Mouse (Mus musculus) embryo, embryonic 11 days (tissue): ENCODE results near the gene Abhd13.

Experiments used
- DNase-seq: peaks from one replicate; pipeline ENCODE4 v3.0.0-alpha.2; 2015

Gene Abhd13

DNA sequence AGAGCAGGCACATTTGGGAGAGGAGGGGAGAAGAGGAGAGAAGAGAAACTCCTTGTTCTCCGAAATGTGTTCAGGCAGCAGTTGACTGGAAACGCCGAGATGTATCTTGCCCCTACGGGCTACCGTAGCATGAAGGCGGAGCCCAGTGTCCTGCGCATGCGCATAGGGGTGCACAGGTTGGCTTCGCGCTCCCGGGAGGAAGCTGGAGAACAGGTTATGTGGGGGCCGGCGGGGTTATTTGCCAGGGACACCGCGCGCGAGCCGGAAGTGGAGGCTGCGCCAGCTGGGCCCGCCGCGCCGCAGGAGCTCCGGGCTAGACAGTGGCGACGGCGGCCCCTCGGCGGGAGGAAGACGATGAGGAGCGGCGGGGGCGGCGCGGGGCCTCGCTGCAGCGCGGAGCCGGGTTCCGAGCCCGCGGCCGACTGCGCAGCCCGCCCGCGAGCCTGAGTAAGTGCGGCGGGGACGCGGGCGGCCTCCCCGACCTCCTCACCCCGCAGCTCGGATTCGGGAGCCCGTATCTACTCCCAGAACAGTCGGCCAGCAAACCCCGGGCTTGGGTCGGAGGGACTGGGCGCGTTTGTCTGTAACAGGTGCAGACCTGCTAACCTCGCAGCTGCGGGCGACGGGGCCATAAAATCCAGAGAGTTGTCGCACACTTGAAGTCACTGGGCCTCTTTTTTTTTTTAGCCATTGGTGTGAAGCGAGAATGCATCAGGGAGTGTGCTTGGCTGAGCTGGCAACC, at the start of gene Abhd13, which contains the start of gene Lig4:
Gene Abhd13, plus strand, starts transcription at position 135 of the 742 bp plus-strand sequence.
Gene Lig4, minus strand, starts transcription at position 114 of the 742 bp plus-strand sequence.
- DNase-seq, result peak; percentile 97

DNA sequence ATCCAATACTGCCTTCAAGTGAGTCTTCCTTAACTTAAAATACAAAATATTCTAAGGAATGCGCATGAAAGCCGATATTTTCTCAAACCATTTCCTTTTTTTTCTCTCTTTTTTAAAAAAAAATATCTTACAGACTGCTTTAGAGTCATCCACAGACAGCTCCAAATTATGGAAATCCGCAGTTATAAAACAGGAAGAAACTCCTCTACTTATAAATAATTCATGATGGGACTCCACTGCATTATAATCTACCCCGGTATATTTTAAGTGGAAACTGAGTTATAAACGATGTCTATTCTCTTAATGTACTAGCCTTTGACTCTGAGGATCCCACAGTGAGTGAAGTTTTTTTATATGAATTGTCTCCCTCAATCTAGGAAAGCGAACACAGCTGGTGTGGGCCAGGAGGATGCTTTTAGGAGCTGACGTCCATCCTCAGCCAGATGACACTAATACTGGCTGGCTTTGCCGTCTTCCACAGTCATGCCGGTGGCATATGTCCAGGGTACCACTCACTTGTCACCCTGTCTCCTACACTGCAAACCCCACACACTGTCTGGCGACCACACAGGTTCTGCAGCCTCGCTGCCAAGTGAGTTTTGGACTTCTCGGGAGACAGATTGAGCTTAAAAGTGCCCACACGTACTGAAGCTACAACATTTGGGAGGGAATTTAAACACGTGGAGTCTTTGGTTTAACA, 47.6 kb upstream of the Abhd13 start:
- DNase-seq, result no peak

DNA sequence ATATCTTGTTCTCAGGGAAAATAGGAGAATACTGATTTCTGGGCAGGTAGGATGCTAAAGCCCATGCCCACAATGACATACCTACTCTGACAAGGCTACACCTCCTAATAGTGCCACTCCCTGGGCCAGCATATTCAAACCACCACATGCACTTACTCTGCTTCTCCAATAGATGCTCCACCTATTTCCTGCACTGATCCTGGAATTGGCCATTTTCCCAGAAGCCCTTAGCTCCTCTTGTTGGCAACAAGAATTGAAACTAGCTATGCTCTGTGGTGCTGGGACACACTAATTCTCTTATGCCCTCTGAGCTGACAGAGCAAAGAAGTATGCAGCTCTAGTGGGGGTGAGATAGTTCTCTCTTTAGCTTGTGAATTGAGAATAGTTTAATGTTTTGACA, 44.8 kb upstream of the Abhd13 start:
- no peak for DNase-seq

DNA sequence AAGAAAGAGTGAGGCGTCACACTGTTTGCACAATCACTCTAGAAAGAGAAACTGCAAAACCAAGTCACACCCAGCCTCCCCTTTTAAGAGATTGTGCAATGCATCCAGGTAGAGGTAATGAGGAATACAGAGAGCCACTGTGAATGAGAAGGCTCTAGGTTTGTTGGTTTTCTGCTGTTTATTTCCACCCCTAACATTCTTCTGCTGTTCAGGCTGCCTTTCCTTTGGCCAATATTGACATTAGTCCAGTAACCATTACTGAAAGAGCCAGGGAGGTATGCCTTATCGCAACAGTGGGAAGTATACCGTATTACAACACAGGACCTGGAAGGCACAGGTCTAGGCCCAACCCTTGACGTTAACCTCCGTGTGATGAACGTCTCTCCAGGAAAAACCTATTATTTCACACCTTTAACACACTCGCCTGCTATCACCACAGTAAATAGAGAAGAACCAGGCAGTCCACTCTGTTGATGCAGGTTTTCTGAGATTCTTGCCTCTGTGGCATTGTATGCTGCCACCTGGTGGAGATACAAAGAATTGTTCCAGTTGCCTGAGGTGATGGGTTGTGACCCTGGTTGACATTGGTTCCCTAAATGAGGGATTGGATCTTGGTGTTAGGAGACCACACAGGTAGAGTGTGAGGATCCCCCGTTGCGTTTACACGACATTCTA, 42.5 kb upstream of the Abhd13 start:
- peak; percentile 67 for DNase-seq

DNA sequence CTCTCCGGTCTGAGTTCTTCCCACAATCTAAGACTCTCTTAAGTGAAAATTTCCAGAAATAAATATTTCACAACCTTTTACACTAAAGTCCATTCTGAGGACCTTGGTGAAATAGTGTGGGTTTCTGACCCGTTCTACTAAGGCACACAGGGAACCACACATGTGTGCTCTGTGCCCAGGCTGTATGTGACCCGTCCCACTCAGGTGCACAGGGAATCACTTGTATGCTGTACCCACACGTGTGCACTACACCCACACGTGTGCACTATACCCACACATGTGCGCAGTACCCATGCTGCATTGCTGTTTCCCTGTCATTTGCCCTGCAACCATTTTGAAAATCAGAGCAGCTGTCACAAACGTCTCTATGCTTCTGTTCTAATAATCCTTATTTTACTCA, 41.9 kb upstream of the Abhd13 start:
- no peak for DNase-seq

DNA sequence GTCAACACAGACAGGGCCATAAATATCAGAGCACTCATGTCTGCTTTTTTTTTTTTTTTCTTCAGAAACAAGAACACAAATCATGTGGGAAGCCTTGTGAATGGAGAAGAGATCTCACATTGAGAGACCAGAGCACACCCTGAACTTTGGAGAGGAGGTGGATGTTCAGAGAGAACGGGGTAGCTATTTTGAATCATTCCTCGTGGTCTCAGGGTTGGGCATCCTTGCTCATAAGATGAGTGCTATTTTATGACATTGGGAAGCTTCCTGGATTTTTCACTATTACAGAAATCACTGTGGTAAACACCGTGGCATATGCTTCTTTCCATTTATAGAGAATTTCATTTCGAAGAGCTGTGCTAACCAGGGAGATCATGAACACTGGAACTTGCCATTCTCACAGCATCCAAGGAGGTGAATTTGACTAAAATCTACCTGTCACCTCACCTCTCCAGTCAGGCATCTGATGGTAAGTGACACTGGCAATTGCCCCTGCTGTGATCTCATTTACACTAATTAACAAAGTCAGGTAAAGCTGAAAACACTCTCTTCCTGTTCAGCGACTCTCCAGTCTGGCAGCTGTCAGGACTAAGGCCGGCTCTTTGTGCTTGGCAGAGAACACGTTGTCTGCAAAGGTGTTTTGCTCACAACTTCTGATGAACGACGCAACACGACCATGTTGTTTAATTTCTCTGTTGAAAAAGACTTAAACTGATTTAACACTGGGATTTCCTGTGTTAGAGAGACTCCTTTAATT, 28.2 kb upstream of the Abhd13 start:
- no peak for DNase-seq

DNA sequence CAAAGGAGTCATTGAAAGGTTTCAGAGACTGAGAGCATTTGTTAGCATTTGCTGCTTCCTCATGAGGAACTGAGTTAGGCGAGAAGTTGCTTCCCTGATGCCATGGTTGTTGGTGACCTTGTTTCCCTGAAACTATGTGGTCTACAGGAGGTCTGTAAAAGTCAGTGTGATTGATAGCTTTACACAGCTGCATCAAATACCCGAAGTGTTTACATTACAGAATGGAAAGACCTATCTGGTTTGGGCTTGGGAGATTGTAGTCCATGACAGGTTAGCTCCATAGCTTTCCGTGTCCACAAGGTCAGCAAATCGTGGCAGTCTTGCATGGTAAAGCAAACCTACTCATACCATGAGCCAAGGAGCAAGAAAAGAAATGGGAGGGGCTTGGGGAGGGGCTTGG, 19.2 kb upstream of the Abhd13 start:
- DNase-seq, result peak; percentile 1

DNA sequence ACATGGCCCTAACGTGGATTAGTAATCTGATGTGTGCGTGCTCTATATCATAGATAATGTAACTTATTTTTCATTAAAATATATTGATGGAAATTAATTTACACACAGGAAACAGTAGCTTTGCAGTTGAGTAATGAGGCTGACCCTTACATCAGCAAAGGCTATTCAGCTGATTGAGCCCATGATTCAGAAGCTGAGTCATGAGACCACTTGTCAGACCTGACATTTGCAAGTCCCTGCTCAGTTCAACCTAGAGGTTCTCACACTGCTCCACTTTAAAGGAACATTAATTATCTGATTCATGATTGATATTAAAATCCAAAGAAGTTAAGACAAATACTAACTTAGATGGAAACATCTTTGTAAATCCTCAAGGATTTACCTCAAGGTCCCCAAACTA, 17.6 kb upstream of the Abhd13 start:
- DNase-seq, result no peak

DNA sequence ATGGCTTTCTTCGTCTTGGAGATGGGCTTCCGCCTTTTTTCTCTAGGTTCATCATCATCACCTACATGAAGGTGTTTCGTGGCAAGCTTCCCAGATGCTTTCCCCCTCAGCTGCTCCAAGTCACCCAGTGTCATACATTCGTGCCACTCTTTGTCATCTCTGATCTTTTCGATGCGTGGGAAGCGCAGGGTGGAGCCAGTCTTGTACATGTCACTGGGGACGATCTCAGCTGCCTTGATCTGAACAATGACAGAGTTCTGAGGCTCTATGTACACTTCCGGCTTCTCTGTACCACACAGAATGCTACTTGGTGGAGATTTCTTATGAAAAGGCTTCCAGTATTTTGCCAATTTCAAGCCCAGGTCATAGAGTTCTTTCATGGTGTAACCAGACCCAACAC, 5.6 kb upstream of the Abhd13 start:
- DNase-seq, result no peak

DNA sequence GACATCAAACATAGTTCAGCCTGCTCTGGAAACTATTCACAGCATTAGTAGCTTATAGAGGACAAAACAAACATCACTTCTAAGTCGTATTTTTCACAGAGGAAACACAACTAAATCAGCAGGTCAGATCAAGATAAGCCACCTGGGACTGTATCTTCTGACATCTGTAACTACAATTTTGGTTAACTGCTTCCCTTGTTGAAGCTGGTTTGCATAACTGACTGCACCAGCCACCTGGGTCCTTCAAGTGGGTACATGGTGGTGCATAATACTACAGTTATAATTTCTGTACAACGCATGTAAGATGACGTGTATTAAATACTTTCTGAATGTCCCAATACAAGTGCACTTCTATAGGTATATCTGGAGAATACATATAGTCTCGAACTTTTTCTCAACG, 2.2 kb upstream of the Abhd13 start:
- peak; percentile 1 for DNase-seq

DNA sequence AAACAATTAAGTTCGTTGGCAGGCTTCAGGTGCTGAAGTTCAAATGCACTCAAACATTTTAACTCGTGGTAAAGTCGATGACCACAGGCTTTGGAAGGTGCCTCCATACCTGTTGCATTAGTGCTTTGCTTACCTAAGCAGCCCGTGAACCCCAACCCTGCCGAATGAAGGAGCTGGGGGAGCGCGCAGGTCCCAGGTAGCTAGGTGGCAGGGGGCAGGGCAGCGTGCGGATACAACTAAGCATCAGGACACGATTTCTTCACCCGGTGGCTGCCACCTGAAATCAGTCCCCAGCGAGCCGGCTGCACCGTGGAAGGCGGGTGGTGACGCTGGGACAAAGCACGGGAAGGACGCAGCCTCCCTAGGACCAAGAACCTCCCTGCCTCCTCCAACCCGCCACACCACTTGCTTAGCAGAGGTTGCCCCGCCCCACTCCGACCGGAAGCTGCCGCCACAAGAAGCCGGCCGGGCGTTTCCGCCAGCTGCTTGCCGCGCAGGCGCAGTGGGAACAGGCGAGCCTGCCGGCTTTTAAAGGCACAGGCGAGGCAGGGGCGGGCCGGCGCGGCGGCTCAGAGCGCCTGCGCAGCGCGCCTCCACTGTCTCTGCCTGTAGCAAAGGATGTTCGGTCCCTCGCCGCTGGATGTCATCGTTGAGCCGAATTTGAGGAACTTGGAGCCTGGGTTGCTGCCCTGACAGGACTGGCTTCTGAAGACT, 1.5 kb upstream of the Abhd13 start:
- DNase-seq, result peak; percentile 98

DNA sequence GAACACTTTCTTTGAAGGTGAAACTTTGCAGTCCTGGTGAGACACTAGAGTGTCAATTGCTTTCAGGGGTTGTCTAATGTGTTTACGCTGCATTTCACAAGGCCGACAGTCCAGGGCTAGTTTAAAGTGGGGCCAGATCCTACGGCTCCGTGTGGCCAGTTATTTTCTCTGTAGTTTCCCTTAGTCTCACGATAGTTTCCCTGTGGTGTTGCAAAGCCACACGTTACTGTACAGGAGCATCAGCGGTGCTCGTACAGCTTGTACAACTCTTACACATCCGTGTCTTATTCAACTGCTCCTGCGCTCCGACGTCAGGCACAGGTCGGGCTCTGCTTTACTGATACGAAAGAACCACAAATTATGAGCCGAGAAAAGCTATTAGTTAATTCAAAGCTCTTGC, 491 bp upstream of the Abhd13 start:
- DNase-seq, result peak; percentile 8

DNA sequence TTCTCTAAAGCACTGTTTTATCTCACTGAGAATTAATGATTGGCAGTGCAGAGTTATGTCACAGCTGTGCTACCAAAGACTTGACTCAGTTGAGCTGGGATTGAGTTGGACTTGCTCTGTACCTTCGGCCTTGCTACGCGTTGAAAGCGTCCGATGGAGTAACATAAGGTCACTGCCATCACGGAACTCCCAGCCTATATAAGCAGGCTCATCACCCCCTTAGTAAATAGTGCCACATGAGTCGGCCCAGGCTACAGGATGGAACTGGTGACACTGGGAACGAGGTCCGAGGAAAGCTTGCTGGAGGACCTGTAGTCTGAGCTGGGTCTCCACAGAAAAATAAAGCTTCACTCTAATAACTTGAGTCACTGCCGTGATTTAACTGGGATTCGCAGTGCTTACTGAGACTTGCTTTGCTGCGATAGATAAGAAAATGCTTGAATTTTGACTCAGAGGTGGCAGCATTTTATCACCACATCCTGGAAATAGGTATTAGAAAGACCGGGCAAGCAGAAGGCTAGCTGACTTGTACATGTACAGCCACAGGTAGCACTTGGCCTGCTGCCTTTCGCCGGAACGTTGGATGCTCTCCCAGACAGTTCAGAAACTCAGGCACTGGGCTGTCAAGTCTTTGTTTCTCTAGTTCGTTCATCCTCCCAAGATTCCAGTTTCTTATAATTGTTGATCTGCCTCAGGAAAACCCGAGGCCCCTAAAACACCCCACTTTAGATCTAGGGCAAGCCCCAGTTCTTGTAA, 1.1 kb downstream of the Abhd13 start:
- peak; percentile 4 for DNase-seq

DNA sequence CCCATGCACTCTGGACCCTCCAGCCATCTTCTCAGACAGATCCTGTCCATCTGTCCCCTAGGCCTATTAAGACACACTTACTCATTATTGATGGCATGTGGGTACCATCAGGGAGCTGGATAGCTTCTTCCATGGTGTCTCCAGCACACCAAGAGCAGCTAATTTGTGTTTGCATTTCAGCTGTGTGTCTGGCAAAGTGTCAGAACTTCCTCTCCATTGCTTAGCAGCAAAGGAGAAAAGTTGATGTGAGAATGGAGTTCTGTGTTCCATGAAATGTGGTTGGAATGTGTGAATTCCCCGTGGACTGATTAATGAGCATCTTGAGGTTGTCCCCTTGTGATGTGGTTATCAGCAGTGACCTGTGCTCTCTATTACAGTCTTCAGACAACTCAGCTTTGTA, 2.2 kb downstream of the Abhd13 start:
- DNase-seq, result no peak

DNA sequence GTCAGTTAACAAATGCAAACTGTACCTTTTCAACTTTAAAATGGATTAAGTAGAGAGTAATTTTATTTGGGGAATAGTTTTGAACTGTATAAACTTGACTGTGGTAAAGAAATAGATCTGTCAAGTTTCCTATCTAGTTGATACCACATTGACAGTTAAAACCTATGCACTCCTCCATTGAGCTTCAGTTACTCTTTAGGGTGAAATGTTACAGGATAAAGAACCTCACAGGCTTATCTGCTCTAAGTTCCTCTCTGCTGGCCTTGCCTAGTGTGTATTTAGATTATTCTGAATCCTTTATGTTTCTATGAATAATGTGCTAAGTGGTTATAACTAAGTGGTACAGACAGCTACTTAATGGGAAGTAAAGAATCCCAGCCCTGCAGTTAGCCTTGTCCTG, 2.7 kb downstream of the Abhd13 start:
- DNase-seq, result no peak

DNA sequence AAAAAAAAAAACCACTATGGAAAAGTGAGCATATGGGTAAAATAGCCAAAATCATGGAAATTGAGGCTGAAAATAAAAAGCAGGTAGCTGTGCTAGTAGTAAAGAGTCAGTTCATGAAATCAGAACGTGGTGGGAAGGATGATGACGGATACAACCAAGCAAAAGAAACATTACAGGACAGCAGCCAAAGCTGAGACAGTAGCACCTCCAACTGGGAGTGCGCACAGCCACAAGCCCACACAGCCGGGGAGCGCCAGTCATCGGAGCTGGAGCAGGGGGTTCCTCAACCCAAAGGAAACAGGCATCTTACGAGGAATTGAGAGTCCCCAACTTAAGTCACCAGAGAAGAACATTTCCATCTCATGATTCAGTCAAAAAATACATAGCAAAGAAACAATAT, 26.6 kb downstream of the Abhd13 start:
- no peak for DNase-seq

DNA sequence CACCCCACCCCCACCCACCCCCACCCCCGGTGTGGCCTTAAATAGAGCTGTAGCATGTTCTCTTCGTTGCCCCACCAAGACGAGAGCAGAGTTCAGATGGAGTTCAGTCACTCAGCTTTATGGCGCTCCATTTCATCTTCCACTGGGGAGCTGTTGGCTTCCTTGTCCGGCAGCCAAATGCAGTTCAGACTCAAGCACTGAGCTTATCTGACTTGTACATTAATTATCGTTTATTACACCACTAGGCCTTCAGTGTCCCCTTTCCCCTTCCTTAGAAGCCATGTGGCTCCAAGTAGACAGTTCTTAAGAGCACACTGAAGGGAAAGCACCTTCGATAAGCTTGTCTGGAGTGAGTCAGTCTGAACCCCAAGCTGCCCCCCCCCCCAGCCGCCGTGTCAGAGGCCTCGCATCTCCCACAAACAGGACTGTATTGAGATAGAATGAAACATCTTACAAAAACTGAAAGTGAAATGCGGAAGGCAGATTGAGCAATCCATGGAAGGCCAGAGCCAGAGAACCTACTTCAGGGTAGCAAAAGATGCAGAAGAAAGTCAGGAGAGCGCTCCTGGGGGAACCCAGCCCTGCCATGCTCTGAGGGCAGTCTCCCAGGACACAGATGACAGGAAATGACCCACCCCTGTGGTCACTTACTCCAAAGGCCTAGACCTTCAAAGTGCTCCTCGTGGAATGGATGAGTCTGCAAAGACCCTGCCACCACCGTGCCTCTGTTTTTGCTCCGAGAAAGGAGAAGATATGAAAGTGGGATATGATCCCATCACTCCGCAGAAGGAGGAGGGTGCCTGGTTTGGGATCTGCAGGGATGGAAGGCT, 28.9 kb downstream of the Abhd13 start, which contains the start of gene Tnfsf13b:
Gene Tnfsf13b, plus strand, starts transcription at position 312 of the 830 bp plus-strand sequence.
- DNase-seq, result no peak

DNA sequence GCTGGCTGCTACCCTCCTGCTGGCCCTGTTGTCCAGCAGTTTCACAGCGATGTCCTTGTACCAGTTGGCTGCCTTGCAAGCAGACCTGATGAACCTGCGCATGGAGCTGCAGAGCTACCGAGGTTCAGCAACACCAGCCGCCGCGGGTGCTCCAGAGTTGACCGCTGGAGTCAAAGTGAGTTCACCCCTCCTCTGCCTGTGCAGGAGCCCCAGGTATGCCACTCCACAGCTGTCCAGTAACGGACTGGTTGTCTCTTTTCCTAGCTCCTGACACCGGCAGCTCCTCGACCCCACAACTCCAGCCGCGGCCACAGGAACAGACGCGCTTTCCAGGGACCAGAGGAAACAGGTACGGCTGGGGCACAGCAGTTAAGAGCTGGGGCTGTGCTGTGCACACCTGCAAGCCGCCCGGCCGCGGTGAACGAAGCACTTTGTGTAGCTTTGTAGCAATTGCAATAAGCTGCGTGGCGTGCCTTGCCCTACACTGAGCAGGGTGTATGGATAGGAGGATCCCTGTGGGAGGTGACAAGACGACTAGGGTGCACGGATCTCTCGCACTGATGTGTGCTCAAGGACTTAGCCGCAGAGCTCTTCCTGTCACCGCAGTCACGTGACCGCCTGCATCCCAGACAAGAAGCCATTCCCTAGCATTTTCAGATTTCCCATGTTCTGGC, 29.6 kb downstream of the Abhd13 start:
- DNase-seq, result peak; percentile 77

DNA sequence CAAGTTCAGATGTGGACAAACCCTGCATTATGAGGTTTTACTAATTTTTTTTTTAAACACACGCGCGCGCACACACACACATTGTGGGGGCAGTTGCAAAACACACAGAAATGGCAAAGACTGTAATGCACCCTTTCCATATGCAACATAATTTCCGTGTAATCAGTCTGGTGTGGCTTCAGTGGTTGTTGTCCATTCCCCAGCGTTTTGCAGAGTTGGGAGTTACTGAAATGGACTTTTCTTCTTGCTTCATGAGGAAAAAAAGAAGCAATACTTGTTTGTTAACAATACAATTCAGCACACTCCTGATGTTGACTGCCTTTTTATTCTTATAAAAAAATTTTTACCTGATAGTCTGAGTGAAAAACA, 30.1 kb downstream of the Abhd13 start:
- no peak for DNase-seq

DNA sequence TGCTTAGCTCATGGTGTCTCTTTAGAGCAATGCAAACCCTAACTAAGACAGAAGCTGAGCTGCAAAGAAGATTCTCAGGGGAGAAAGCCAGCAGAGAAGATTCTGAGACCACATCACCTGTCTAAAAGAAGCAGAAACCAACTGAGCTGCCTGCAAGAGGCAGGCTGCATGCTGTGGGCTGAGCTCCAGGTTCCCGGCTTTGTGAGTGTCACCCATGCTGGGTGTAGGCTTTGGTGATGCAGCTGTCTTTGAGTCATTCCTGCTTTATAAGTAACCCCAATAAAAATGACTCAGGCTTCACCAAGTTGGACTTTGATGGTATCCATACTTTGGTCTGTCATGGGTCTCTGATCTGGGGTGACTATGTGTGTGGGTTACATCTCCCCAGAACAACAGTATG, 38.7 kb downstream of the Abhd13 start:
- no peak for DNase-seq
